Mouse (Mus musculus): ENCODE measurements around the gene Fcamr.

DNA sequence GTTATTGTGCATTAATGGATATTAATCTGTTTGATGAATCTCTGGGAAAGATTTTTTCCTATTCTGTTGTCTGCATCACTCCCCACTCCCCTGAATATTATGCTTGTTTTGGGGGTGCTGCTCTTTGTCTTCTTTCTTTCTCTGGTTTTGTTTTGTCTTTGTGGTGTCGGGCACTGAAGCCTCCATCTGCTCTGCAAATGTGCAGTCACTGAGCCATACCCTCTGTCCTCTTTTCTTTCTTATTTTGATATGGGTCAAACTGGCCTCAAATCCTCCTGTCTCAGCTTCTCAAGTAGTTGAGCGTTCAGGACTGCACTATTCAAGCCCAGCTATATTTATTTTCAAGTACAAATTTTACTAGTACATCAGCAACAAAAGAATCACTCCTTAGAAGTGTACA, 25.5 kb upstream of the Fcamr start:
- TF ChIP-seq POLR2A (IDR thresholded peaks at IDR 0.05; ENCODE audit: low read depth, low read length) = no peak
- TF ChIP-seq CTCF (conservative IDR thresholded peaks at IDR 0.05; ENCODE audit: insufficient read depth, insufficient read length, low read depth, low read length) = no peak
